Mouse (Mus musculus) lung, postnatal 0 days (tissue): ENCODE results near the gene Olfr653. TPM values are rescaled to one million over a fixed set of nuclear protein-coding genes. Genes with fewer than 3 reads are reported as not detected.

Source experiments
- ATAC-seq: fragments of 200-750 bp; cut with Nextera tagmentation; 2 replicates; pipeline ENCODE4 v1.8.0; 2017; ENCODE audit warnings: moderate library complexity
- DNase-seq: peaks from one replicate; pipeline ENCODE4 v3.0.0-alpha.2; 2016; ENCODE audit warnings: low spot score
- H3K27ac ChIP-seq: fragments of 300-500 bp; sonication (generic); 2 replicates; pipeline ENCODE4 v1.5.1; 2014; ENCODE audit warnings: antibody characterized with exemption, mild to moderate bottlenecking, low read length, mixed read lengths
- H3K27me3 ChIP-seq: fragments of 300-500 bp; sonication (generic); replicated peaks from 2 replicates; pipeline ENCODE4 v1.6.1; 2014; ENCODE audit warnings: low read length, mixed read lengths; ENCODE audit not compliant: insufficient read depth
- H3K36me3 ChIP-seq: fragments of 300-500 bp; sonication (generic); 2 replicates; pipeline ENCODE4 v1.6.1; 2014; ENCODE audit warnings: low read length, mixed read lengths; ENCODE audit not compliant: insufficient read depth
- H3K4me1 ChIP-seq: fragments of 300-500 bp; sonication (generic); 2 replicates; pipeline ENCODE4 v1.6.1; 2014; ENCODE audit warnings: antibody characterized with exemption, low read depth, low read length, mixed read lengths; ENCODE audit not compliant: insufficient read depth
- H3K4me2 ChIP-seq: fragments of 300-500 bp; sonication (generic); replicated peaks from 2 replicates; pipeline ENCODE4 v1.6.1; 2014; ENCODE audit warnings: low read depth, mild to moderate bottlenecking, low read length, moderate library complexity, mixed read lengths
- H3K4me3 ChIP-seq: fragments of 300-500 bp; sonication (generic); 2 replicates; pipeline ENCODE4 v1.5.1; 2014; ENCODE audit warnings: low read depth, low read length
- H3K9ac ChIP-seq: fragments of 300-500 bp; sonication (generic); replicated peaks from 2 replicates; pipeline ENCODE4 v1.6.1; 2014; ENCODE audit warnings: low read depth, mild to moderate bottlenecking
- H3K9me3 ChIP-seq: fragments of 300-500 bp; sonication (generic); 2 replicates; pipeline ENCODE4 v1.6.1; 2016; ENCODE audit warnings: low read length, mixed read lengths
- CTCF ChIP-seq: IDR thresholded peaks from 2 replicates; pipeline ENCODE4 v1.5.1; 2016; ENCODE audit warnings: antibody characterized with exemption, mild to moderate bottlenecking
- EP300 ChIP-seq: IDR thresholded peaks from 2 replicates; pipeline ENCODE4 v1.6.1; 2016; ENCODE audit warnings: antibody characterized with exemption, mild to moderate bottlenecking, control low read depth
- WGBS: fragments of 180-500 bp; shearing (Covaris S2); extraction: QIAGEN DNeasy Blood & Tissue Kit; methylation state at CpG from one replicate; pipeline ENCODE4 v1.1.7; 2014; 5-methylcytosine and 5-hydroxymethylcytosine counted together
- polyA plus RNA-seq: library from polyadenylated mRNA; unstranded; fragments of >200 nt; fragmentation: Nextera tagmentation; extraction: Ambion mirVana; gene quantifications from 2 replicates; pipeline ENCODE4 v1.2.1, GENCODE M21; 2015

Olfr653 gene
- polyA plus RNA-seq = not detected in 2 replicates

DNA sequence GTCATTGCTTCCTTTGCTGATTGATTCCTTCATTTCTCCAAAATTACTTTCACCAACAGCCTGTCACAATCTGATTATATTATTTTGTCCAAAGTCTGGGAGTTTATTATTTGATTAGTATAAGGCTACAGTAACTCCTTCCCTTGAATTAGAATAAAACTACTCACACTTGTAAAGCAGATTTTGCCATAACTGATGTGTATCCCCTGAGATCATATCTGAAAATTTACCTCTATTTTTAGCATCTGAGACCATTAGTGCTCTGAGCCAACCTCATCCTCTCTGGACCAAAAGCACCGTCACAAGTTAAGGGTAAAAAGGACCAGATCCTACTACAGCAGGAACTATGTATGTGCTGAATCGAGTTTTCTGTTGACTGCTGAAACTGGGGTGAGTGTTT is at the start of gene Olfr653:
Gene Olfr653, plus strand, starts transcription at position 301 of the 400 bp plus-strand sequence.
- H3K4me1 ChIP-seq = no peaks in the 10 kb centered on the region
- WGBS = 45% methylated on average over 2 of the region's 2 CpGs
- H3K27ac ChIP-seq = no peak within 1 kb of the TSS
- TF ChIP-seq EP300 = no peak
- no peak for TF ChIP-seq CTCF
- no peak within 1 kb of the TSS for H3K4me3 ChIP-seq
- ATAC-seq (no peak), DNase-seq (no peak)
- no peak within 1 kb of the TSS for H3K9ac ChIP-seq
- H3K36me3 ChIP-seq = no peaks in the 10 kb centered on the region
- H3K9me3 ChIP-seq = no peaks in the 10 kb centered on the region
- H3K4me2 ChIP-seq = no peak within 1 kb of the TSS
- no peaks in the 10 kb centered on the region for H3K27me3 ChIP-seq

DNA sequence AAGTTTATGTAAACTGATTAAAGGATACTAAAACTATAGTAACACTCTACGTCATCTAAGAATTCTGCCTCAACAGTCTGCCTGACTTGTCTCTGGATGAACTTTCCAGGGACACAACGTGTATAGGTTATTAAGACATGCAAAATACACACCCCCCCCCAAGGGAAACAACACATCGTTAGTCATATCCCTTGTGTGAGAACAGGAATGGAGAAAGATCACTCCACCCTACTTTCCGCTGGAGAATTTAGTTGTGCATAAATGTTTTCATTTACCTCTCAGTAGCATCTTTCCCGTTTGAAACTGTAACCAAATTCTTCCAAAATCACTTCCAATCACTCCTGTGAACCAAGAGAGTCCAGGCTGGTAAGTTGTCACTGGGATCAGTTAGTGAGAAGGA is 27.3 kb upstream of the Olfr653 start, which contains the start of gene Olfr651:
Gene Olfr651, plus strand, starts transcription at position 301 of the 400 bp plus-strand sequence.
- ATAC-seq (no peak), DNase-seq (no peak)
- Histone ChIP-seq H3K27ac (no peak within 1 kb of the TSS), H3K4me1 (no peaks in the 10 kb centered on the region), H3K27me3 (no peaks in the 10 kb centered on the region), H3K9me3 (no peaks in the 10 kb centered on the region), H3K36me3 (no peaks in the 10 kb centered on the region), H3K4me2 (no peak within 1 kb of the TSS), H3K4me3 (no peak within 1 kb of the TSS), H3K9ac (no peak within 1 kb of the TSS)
- TF ChIP-seq CTCF (no peak), EP300 (no peak)
- WGBS = 54% methylated on average over 5 of the region's 5 CpGs

DNA sequence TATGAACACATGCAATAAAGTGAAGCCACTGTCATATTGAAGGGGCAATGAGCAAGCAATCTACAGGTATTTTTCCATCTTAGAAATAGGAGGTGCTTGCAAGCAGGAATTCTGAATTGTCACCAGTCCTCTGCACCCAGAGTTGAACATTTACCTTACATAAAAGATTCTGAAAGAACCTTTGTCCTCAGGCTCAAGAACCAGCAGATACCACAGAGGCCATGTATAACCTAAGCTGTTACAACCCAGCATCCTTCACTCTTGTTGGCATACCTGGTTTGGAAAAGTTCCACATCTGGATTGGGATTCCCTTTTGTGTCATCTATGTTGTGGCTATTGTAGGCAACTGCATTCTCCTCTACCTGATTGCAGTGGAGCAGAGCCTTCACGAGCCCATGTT is 24.4 kb upstream of the Olfr653 start:
- Histone ChIP-seq H3K9ac (no peak overlapping the region), H3K36me3 (no peaks in the 10 kb centered on the region), H3K27me3 (no peaks in the 10 kb centered on the region), H3K4me3 (no peak overlapping the region), H3K4me1 (no peaks in the 10 kb centered on the region), H3K9me3 (no peaks in the 10 kb centered on the region), H3K4me2 (no peak overlapping the region), H3K27ac (no peak overlapping the region)
- TF ChIP-seq CTCF (no peak), EP300 (no peak)
- no peak for ATAC-seq
- WGBS = 52% methylated on average over 1 of the region's 1 CpGs
- no peak for DNase-seq

DNA sequence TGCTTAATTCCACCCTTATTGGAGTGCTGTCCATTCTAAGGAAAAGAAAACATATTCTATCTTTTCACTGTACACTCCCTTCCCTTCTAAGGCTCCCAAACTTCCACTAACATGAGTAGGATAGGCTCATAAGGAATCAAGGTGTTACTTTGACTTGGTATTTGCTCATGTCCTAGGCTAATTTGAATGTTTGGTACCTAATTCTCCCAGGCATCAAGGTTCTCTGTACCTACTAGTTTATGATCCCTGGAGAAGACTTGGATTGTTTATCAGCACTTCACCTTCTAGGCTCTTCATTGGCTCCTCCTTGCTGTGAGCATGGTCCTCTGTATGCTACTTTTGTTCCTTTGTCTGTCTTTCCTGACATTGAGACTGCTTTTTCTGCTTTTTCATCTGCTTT is 16.5 kb upstream of the Olfr653 start, which contains the start of gene Olfr652:
Gene Olfr652, plus strand, starts transcription at position 301 of the 400 bp plus-strand sequence.
- no peak for ATAC-seq
- Histone ChIP-seq H3K9me3 (no peaks in the 10 kb centered on the region), H3K27ac (no peak within 1 kb of the TSS), H3K4me2 (no peak within 1 kb of the TSS), H3K4me3 (no peak within 1 kb of the TSS), H3K9ac (no peak within 1 kb of the TSS), H3K27me3 (no peaks in the 10 kb centered on the region), H3K4me1 (no peaks in the 10 kb centered on the region), H3K36me3 (no peaks in the 10 kb centered on the region)
- TF ChIP-seq EP300 (no peak), CTCF (no peak)
- DNase-seq = no peak

DNA sequence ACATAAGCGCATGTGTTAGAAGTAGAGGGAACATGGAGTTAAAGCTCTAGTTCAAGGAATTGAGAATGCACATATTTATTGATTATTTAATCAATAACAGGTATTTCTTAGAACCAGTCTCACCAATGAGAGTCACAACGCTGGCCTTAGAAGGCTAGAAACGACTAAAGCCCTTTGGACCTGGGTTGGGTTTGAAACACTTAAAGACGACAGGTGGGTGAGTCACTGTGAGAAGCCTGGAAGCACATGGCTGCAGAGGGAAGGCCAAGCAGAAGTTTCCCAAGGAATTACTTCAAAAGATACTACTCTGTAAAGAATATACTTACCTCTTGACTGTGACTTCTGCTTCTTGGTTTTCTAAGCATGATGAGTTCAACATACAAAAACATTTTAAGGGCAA is 3.7 kb downstream of the Olfr653 start:
- Histone ChIP-seq H3K4me2 (no peak overlapping the region), H3K4me3 (no peak overlapping the region), H3K4me1 (no peaks in the 10 kb centered on the region), H3K27me3 (no peaks in the 10 kb centered on the region), H3K9ac (no peak overlapping the region), H3K27ac (no peak overlapping the region), H3K36me3 (no peaks in the 10 kb centered on the region), H3K9me3 (no peaks in the 10 kb centered on the region)
- ATAC-seq (no peak), DNase-seq (no peak)
- 86% methylated on average over 4 of the region's 4 CpGs for WGBS
- TF ChIP-seq CTCF (no peak), EP300 (no peak)

DNA sequence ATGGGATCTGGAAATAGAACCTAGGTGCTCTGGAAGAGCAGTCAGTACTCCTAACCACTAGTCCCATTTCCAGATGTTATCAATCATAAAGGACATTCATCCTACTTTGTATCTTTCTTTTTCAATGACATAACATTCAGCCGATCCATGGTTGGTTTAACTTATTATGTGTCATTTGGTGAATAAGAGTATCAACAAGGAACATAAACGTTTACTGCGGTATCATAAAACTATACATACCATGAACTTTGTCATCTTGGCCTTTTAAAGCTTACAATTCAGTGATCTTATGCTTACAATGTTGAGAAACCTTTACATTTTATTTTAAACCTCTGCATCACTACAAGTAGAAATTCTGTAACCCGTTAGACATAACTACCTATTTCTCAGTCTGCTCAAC is 4.3 kb downstream of the Olfr653 start:
- no peak for TF ChIP-seq CTCF
- no peak for TF ChIP-seq EP300
- WGBS = 76% methylated on average over 4 of the region's 4 CpGs
- Histone ChIP-seq H3K36me3 (no peaks in the 10 kb centered on the region), H3K27ac (no peak overlapping the region), H3K9me3 (no peaks in the 10 kb centered on the region), H3K4me2 (no peak overlapping the region), H3K4me3 (no peak overlapping the region), H3K9ac (no peak overlapping the region), H3K4me1 (no peaks in the 10 kb centered on the region), H3K27me3 (no peaks in the 10 kb centered on the region)
- ATAC-seq (no peak), DNase-seq (no peak)

DNA sequence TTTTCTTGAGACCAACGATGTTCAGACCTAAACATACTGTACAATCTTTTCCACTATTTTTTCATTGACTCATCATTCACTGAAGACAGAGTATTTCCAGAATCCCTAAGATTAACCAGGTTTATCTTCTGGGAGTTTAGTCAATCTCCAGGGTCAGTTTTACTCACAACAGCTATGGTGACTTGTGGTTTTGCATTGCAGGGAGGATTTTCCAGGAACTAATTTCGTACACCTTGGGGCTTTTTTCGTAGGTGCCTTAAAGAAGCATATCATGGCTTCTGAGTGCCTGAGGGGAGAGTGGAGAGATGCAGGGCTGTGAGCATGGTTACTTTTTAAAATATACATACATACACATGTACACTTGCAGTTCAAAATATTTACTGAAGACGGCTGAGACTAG is 9.6 kb downstream of the Olfr653 start, which contains the start of gene Olfr654:
Gene Olfr654, plus strand, starts transcription at position 301 of the 400 bp plus-strand sequence.
- DNase-seq (no peak), ATAC-seq (no peak)
- H3K27ac ChIP-seq = no peak within 1 kb of the TSS
- no peak within 1 kb of the TSS for H3K4me2 ChIP-seq
- 73% methylated on average over 4 of the region's 4 CpGs for WGBS
- no peaks in the 10 kb centered on the region for H3K27me3 ChIP-seq
- no peak within 1 kb of the TSS for H3K4me3 ChIP-seq
- H3K9me3 ChIP-seq = no peaks in the 10 kb centered on the region
- no peaks in the 10 kb centered on the region for H3K4me1 ChIP-seq
- no peak for TF ChIP-seq CTCF
- no peak for TF ChIP-seq EP300
- no peak within 1 kb of the TSS for H3K9ac ChIP-seq
- no peaks in the 10 kb centered on the region for H3K36me3 ChIP-seq
